Mouse (Mus musculus): ENCODE measurements around the gene Farp1. TPM values are rescaled to one million over a fixed set of nuclear protein-coding genes. Genes with fewer than 3 reads are reported as not detected.

Gene Farp1
- total RNA-seq, 4 experiments from 2014 or later, result 125 to 132 (median 132) TPM

- DNase-seq (ENCODE audit: low spot score in 2 of 2), result no peak
These were observed 224.3 kb downstream of the Farp1 start for GRCm38 (mm10) chr14:121259332-121259731.

GRCm38 (mm10) chr14:121259789-121260188, 224.8 kb downstream of the Farp1 start:
- peak in 1 of 2 experiments; percentile 49 for DNase-seq (ENCODE audit: low spot score in 2 of 2)

GRCm38 (mm10) chr14:121261229-121261879, 226.4 kb downstream of the Farp1 start:
- DNase-seq (ENCODE audit: low spot score in 2 of 2), result no peak

GRCm38 (mm10) chr14:121262606-121263005, 227.6 kb downstream of the Farp1 start:
- DNase-seq (ENCODE audit: low spot score in 2 of 2), result no peak

- no peak for DNase-seq (ENCODE audit: low spot score in 2 of 2)
These were observed 228.9 kb downstream of the Farp1 start for GRCm38 (mm10) chr14:121263912-121264311.

- DNase-seq (ENCODE audit: low spot score in 2 of 2), result no peak
These were observed 229.5 kb downstream of the Farp1 start for GRCm38 (mm10) chr14:121264453-121264852.

- DNase-seq (ENCODE audit: low spot score in 2 of 2), result no peak
These were observed 232.8 kb downstream of the Farp1 start for GRCm38 (mm10) chr14:121267801-121268200.

GRCm38 (mm10) chr14:121270490-121270889, 235.5 kb downstream of the Farp1 start:
- DNase-seq (ENCODE audit: low spot score in 2 of 2), result no peak

- no peak for DNase-seq (ENCODE audit: low spot score in 2 of 2)
These were observed 240.0 kb downstream of the Farp1 start for GRCm38 (mm10) chr14:121274985-121275384.

GRCm38 (mm10) chr14:121276016-121276415, 241.0 kb downstream of the Farp1 start:
- DNase-seq (ENCODE audit: low spot score in 2 of 2), result no peak

- DNase-seq (ENCODE audit: low spot score in 2 of 2), result peak; percentile 52 to 66
These were observed 244.1 kb downstream of the Farp1 start for GRCm38 (mm10) chr14:121279106-121279505.

- DNase-seq (ENCODE audit: low spot score in 2 of 2), result no peak
These were observed 245.8 kb downstream of the Farp1 start for GRCm38 (mm10) chr14:121280601-121281335.

- DNase-seq (ENCODE audit: low spot score in 2 of 2), result no peak
These were observed 246.3 kb downstream of the Farp1 start for GRCm38 (mm10) chr14:121281336-121281710.

- no peak for DNase-seq (ENCODE audit: low spot score in 2 of 2)
These were observed 250.6 kb downstream of the Farp1 start for GRCm38 (mm10) chr14:121285379-121286120.

GRCm38 (mm10) chr14:121291881-121292280, 256.9 kb downstream of the Farp1 start:
- DNase-seq (ENCODE audit: low spot score in 2 of 2), result no peak

- no peak for DNase-seq (ENCODE audit: low spot score in 2 of 2)
These were observed 257.4 kb downstream of the Farp1 start for GRCm38 (mm10) chr14:121292391-121292790.

- no peak for DNase-seq (ENCODE audit: low spot score in 2 of 2)
These were observed 259.5 kb downstream of the Farp1 start for GRCm38 (mm10) chr14:121294484-121294883.

GRCm38 (mm10) chr14:121297103-121297502, 262.1 kb downstream of the Farp1 start:
- DNase-seq (ENCODE audit: low spot score in 2 of 2), result no peak

GRCm38 (mm10) chr14:121298537-121298936, 263.5 kb downstream of the Farp1 start:
- DNase-seq (ENCODE audit: low spot score in 2 of 2), result no peak

- no peak for DNase-seq (ENCODE audit: low spot score in 2 of 2)
These were observed 264.1 kb downstream of the Farp1 start for GRCm38 (mm10) chr14:121299093-121299492.

- no peak for DNase-seq (ENCODE audit: low spot score in 2 of 2)
These were observed 269.5 kb downstream of the Farp1 start for GRCm38 (mm10) chr14:121304523-121304922.

Measured in left cerebral cortex, adult 8-10 months (tissue).